Mouse (Mus musculus) cerebellum, adult 2 months (tissue): ENCODE measurements around the gene Usp25.

Experiments
- CTCF ChIP-seq: fragments of 200-500 bp; IDR thresholded peaks from 2 replicates; pipeline ENCODE4 v1.5.1; 2011; ENCODE audit warnings: low read depth, mild to moderate bottlenecking, control low read depth, low read length, moderate library complexity, borderline replicate concordance; ENCODE audit not compliant: insufficient read depth
- POLR2A ChIP-seq: fragments of 200-500 bp; IDR thresholded peaks from 2 replicates; pipeline ENCODE4 v1.6.1; 2011; ENCODE audit warnings: low read length, control low read depth, borderline replicate concordance; ENCODE audit not compliant: insufficient read depth

GRCm38 (mm10) chr16:77111268-77111667 is 97.8 kb downstream of the Usp25 start:
- TF ChIP-seq POLR2A (no peak), CTCF (no peak)
